Mouse (Mus musculus): Measurements from ENCODE around the gene Styxl1. TPM values are rescaled to one million over a fixed set of nuclear protein-coding genes. Genes with fewer than 3 reads are reported as not detected.

Gene Styxl1
- polyA plus RNA-seq, 1 experiment from 2014 or later, result 0.27 TPM

DNA sequence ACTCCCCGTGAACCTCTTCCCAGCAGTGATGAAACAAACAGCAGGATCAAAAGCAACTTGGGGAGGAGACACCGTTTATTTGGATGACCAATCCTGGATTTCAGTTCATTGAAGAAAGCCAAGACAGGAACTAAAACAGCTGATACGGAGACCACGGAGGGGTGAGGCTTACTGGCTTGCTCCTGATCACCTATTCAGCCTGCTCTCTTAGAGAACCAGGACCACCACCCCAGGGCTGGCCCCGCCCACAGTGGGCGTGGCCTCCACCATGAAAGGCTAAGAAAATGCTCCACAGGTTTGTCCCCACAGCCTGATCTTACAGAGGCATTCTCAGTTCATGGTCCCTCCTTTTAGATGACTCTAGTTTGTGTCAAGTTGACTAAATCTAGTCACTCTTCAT lies 39.9 kb downstream of the Styxl1 start:
- H3K27ac ChIP-seq (ENCODE audit: low read depth, low read length), result no peak overlapping the region
- ATAC-seq, result no peak
- H3K36me3 ChIP-seq (ENCODE audit: control insufficient read depth, insufficient read depth), result peaks cover 49% of the 10 kb centered on the region
- H3K4me3 ChIP-seq (ENCODE audit: low read depth, low read length), result no peak overlapping the region
- peaks cover 6% of the 10 kb centered on the region for H3K4me1 ChIP-seq (replicated peaks; ENCODE audit: control insufficient read depth, insufficient read depth, low read length)
- H3K27me3 ChIP-seq (replicated peaks; ENCODE audit: control insufficient read depth, insufficient read depth, low read length), result no peaks in the 10 kb centered on the region
- no peaks in the 10 kb centered on the region for H3K9me3 ChIP-seq (ENCODE audit: control insufficient read depth)
- H3K4me2 ChIP-seq (replicated peaks; ENCODE audit: low read depth), result no peak overlapping the region
- 14% methylated on average over 6 of the region's 6 CpGs for WGBS
- H3K9ac ChIP-seq (ENCODE audit: low read depth, low read length), result no peak overlapping the region
- no peak for TF ChIP-seq CTCF (IDR thresholded peaks at IDR 0.05; ENCODE audit: low read depth)

DNA sequence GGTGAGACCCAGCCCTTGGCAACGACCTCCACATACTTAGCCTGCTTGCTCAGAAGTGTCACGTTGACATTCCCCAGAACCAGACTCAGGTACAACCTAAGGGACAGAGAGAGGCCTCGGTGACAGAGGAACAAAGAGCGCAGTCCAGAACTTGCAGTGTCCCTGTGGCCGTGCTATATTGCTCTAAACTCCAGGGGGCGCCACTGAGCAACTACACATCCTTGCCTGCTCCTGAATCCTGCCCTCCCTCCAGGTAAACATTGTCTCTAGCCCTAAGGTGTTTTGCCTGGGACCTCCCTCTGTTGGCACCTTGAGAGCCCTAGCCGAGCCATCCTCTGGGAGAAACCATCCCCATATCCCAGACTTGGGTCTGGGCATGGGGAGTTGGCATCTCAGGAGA lies 41.0 kb downstream of the Styxl1 start:
- WGBS, result 80% methylated on average over 7 of the region's 7 CpGs
- no peak overlapping the region for H3K4me2 ChIP-seq (replicated peaks; ENCODE audit: low read depth)
- 0 out of 2 replicates have a peak overlapping the region, but pooled peaks have one; percentile 21 for H3K27ac ChIP-seq (ENCODE audit: low read depth, low read length)
- H3K4me3 ChIP-seq (ENCODE audit: low read depth, low read length), result no peak overlapping the region
- no peak overlapping the region for H3K9ac ChIP-seq (ENCODE audit: low read depth, low read length)
- H3K36me3 ChIP-seq (ENCODE audit: control insufficient read depth, insufficient read depth), result peaks cover 60% of the 10 kb centered on the region
- H3K9me3 ChIP-seq (ENCODE audit: control insufficient read depth), result no peaks in the 10 kb centered on the region
- no peak for ATAC-seq
- no peaks in the 10 kb centered on the region for H3K4me1 ChIP-seq (replicated peaks; ENCODE audit: control insufficient read depth, insufficient read depth, low read length)
- TF ChIP-seq CTCF (IDR thresholded peaks at IDR 0.05; ENCODE audit: low read depth), result peak; percentile 75
- no peaks in the 10 kb centered on the region for H3K27me3 ChIP-seq (replicated peaks; ENCODE audit: control insufficient read depth, insufficient read depth, low read length)

DNA sequence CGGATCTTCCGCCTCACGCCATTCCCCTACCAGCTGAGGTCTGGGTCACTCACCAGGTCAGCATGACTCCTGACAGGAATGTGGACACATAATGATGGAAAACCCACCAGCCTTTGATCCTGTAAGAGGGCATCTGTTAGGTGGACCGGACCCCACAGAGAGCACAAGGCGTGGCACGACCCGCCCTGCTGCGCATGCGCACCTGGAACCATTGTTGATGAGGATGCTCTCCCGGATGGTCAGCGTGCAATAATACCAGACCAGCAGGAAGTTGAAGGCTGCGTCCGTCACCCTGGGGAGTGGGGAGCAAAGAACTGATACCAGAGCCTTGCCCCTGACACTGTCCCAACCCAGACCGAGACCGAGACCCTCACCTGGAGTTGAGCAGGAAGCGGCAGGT lies 41.6 kb downstream of the Styxl1 start:
- Histone ChIP-seq H3K36me3 (ENCODE audit: control insufficient read depth, insufficient read depth) (peaks cover 60% of the 10 kb centered on the region), H3K9ac (ENCODE audit: low read depth, low read length) (no peak overlapping the region), H3K9me3 (ENCODE audit: control insufficient read depth) (no peaks in the 10 kb centered on the region)

DNA sequence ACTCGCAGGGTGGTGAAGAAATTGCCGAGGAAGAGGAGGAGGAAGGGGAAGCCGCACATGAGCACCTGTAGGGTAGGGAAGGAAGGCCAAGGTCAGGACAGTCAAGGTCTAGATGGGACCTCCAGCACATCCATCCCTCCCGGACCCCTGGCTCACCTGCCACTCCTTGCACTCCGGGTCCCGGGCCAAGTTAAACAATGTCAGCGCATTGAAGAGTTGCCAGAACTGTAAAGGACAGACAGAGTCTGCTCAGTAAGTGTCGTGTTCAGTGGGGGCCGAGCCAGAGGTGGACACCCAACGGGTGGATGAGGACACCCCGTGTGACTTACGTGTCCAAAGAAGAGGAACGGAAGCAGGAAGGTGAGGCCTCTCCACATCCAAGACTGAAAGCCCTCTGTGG lies 42.4 kb downstream of the Styxl1 start:
- H3K27ac ChIP-seq (ENCODE audit: low read depth, low read length), result no peak overlapping the region; the same call in none of the 2 replicates
- TF ChIP-seq CTCF (IDR thresholded peaks at IDR 0.05; ENCODE audit: low read depth), result no peak
- no peak overlapping the region for H3K9ac ChIP-seq (ENCODE audit: low read depth, low read length)
- H3K4me2 ChIP-seq (replicated peaks; ENCODE audit: low read depth), result no peak overlapping the region
- H3K9me3 ChIP-seq (ENCODE audit: control insufficient read depth), result no peaks in the 10 kb centered on the region
- no peaks in the 10 kb centered on the region for H3K27me3 ChIP-seq (replicated peaks; ENCODE audit: control insufficient read depth, insufficient read depth, low read length)
- no peak for ATAC-seq
- peaks cover 62% of the 10 kb centered on the region for H3K36me3 ChIP-seq (ENCODE audit: control insufficient read depth, insufficient read depth)
- WGBS, result 86% methylated on average over 13 of the region's 13 CpGs
- H3K4me3 ChIP-seq (ENCODE audit: low read depth, low read length), result no peak overlapping the region
- no peaks in the 10 kb centered on the region for H3K4me1 ChIP-seq (replicated peaks; ENCODE audit: control insufficient read depth, insufficient read depth, low read length)

More for the DNA sequence above, 41.6 kb downstream of the Styxl1 start:
- H3K27ac ChIP-seq (ENCODE audit: low read depth, low read length), result no peak overlapping the region
- WGBS, result 91% methylated on average over 16 of the region's 16 CpGs
- no peak overlapping the region for H3K4me3 ChIP-seq (ENCODE audit: low read depth, low read length)
- no peak for TF ChIP-seq CTCF (IDR thresholded peaks at IDR 0.05; ENCODE audit: low read depth)
- no peak for ATAC-seq
- no peaks in the 10 kb centered on the region for H3K27me3 ChIP-seq (replicated peaks; ENCODE audit: control insufficient read depth, insufficient read depth, low read length)
- no peak overlapping the region for H3K4me2 ChIP-seq (replicated peaks; ENCODE audit: low read depth)
- no peaks in the 10 kb centered on the region for H3K4me1 ChIP-seq (replicated peaks; ENCODE audit: control insufficient read depth, insufficient read depth, low read length)

DNA sequence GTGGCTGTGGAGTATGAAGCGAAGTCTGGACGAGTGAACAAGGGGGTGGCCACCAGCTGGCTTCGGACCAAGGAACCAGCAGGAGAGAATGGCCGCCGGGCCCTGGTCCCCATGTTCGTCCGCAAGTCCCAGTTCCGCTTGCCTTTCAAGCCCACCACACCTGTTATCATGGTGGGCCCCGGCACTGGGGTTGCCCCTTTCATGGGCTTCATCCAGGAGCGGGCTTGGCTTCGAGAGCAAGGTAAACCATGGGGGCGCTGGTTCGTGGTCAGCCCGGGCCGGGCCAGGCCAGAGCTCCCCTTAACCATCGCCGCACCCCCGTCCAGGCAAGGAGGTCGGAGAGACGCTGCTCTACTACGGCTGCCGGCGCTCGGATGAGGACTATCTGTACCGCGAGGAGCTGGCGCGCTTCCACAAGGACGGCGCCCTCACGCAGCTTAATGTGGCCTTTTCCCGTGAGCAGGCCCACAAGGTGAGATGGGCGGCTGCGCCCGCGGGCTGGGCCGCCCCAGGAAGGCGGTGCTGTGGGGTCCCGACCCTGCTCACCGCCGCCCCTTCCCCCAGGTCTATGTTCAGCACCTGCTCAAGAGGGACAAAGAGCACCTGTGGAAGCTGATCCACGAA lies 44.0 kb downstream of the Styxl1 start:
- Histone ChIP-seq H3K4me3 (ENCODE audit: low read depth, low read length) (no peak overlapping the region), H3K4me1 (replicated peaks; ENCODE audit: control insufficient read depth, insufficient read depth, low read length) (no peaks in the 10 kb centered on the region), H3K36me3 (ENCODE audit: control insufficient read depth, insufficient read depth) (peaks cover 77% of the 10 kb centered on the region), H3K27me3 (replicated peaks; ENCODE audit: control insufficient read depth, insufficient read depth, low read length) (no peaks in the 10 kb centered on the region), H3K9me3 (ENCODE audit: control insufficient read depth) (no peaks in the 10 kb centered on the region), H3K27ac (ENCODE audit: low read depth, low read length) (no peak overlapping the region), H3K4me2 (replicated peaks; ENCODE audit: low read depth) (no peak overlapping the region), H3K9ac (ENCODE audit: low read depth, low read length) (no peak overlapping the region)
- no peak for TF ChIP-seq CTCF (IDR thresholded peaks at IDR 0.05; ENCODE audit: low read depth)
- WGBS, result 95% methylated on average over 42 of the region's 42 CpGs
- peak; percentile 5; the same call in 1 of the 2 replicates for ATAC-seq

DNA sequence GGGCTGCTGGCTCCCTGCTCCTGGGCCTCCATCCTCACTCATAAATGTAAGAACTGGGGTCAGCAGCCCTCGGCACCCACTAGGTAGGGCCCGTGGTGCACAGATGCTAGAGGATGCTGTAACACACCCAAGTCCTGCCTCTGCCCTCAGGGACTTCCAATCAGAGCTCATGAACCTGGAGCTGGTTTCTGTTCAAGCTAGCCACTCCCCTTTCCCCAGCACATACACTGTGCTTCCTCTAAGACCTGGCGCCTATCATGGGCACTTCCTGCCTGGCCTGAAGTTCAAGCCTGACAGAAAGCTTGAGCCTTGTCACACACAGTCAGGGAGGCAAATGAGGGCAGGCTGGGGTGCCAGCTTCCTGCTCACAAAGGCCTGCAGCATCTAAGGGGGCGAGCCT lies 45.1 kb downstream of the Styxl1 start:
- Histone ChIP-seq H3K9ac (ENCODE audit: low read depth, low read length) (no peak overlapping the region), H3K27me3 (replicated peaks; ENCODE audit: control insufficient read depth, insufficient read depth, low read length) (no peaks in the 10 kb centered on the region), H3K4me2 (replicated peaks; ENCODE audit: low read depth) (no peak overlapping the region), H3K36me3 (ENCODE audit: control insufficient read depth, insufficient read depth) (peaks cover 87% of the 10 kb centered on the region), H3K4me1 (replicated peaks; ENCODE audit: control insufficient read depth, insufficient read depth, low read length) (no peaks in the 10 kb centered on the region), H3K4me3 (ENCODE audit: low read depth, low read length) (no peak overlapping the region), H3K9me3 (ENCODE audit: control insufficient read depth) (no peaks in the 10 kb centered on the region), H3K27ac (ENCODE audit: low read depth, low read length) (no peak overlapping the region; the same call in 1 of the 2 replicates)
- WGBS, result 93% methylated on average over 4 of the region's 4 CpGs
- no peak for TF ChIP-seq CTCF (IDR thresholded peaks at IDR 0.05; ENCODE audit: low read depth)
- no peak for ATAC-seq

All from intestine, postnatal 0 days (tissue).